Mouse (Mus musculus): ENCODE results near the gene Capn5.

Capn5 gene

GRCm38 (mm10) chr7:98148721-98149407, 29.2 kb downstream of the Capn5 start:
- DNase-seq (ENCODE audit: low spot score) = no peak

- DNase-seq (ENCODE audit: low spot score) = peak; percentile 67
Measured at GRCm38 (mm10) chr7:98147766-98148165, 30.3 kb downstream of the Capn5 start.

DNA sequence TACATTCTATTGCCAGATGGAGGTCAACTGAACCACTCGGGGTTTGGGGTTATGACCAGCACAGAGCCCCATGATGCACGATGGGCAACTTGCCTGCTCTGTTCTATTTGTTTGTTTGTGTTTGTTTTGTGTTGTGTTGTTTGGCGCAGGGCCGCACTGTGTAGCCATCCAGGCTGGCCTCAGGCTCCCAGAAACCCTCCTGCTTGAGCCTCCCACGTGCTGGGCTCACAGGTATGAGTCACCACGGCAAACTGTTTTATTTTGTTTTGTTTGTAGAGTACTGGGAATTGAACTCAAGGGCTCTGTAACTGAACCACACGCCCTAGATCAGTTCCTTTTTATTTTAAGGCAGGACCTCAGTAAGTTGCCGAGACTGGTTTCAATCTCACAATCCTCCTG, 31.6 kb downstream of the Capn5 start:
- no peak for DNase-seq (ENCODE audit: low spot score)

DNA sequence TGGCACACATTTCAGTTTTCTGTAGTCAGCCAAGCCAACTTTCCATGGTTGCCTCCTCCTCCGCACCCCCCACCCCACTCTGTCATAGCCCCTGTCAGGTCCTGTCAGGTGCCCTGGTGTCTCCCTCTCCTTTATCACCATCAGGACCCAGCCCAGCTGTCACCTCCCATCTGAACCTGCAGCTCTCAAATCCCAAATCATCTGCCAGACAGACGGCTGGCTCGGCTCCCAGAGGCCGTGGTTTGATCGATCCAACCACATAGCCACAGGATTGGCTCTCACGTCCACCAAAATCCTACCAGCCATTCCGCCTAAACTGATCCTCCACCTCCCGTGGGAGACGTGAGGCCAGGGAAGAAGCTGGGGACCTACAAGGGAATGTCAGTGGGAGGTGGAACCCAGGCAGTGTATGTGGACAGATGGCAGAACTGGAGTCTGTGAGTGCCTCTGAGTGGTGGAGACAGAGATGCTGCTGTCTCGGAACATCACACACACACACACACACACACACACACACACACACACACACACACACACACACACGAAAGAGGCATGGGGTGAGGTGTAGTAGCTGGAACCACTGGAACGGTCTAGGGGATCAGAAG, 32.1 kb downstream of the Capn5 start:
- DNase-seq (ENCODE audit: low spot score) = no peak

GRCm38 (mm10) chr7:98145402-98145801, 32.7 kb downstream of the Capn5 start, which contains the start of gene Omp:
Omp (minus strand) TSS chr7:98145502.
- no peak for DNase-seq (ENCODE audit: low spot score)

DNA sequence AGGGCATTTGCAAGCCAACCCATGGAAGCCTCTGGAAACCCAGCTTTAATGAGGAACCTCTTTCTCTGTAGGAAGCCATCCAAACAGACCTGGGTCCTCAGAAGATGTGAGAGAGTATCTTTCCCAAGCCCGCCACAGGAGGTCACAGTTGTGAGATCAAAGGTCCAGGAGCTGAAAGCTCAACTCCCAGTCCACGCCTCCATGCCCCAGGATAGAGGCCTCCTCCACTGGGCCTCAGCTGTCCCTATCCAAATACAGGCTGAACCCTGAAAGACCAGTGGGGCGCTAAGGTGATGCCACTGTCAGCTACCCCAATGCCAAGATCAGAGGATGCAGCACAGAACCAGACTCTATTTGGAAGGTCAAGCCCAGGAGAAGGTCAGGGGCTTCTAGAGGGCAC, 35.4 kb downstream of the Capn5 start:
- DNase-seq (ENCODE audit: low spot score) = no peak

DNA sequence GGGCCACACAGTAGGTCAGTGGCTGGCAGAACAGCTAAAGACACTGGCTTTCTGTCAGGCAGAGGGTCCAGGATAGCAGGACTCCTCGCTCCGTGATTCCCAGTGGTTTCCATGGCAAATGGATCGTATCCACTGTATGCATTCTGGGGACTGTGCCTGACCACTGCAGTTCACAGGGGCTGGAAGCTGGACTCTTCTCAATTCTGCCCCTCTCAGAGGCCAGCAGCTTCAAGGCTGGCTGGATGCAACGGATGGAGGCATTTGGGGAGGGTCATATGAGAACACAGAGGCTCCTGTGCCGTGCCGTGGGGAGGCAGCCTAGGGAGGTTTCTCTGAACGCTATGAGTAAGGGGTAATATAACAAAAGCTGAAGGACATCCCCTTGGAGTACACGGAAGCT, 35.8 kb downstream of the Capn5 start:
- no peak for DNase-seq (ENCODE audit: low spot score)

GRCm38 (mm10) chr7:98141206-98141605, 36.9 kb downstream of the Capn5 start:
- DNase-seq (ENCODE audit: low spot score) = no peak

DNA sequence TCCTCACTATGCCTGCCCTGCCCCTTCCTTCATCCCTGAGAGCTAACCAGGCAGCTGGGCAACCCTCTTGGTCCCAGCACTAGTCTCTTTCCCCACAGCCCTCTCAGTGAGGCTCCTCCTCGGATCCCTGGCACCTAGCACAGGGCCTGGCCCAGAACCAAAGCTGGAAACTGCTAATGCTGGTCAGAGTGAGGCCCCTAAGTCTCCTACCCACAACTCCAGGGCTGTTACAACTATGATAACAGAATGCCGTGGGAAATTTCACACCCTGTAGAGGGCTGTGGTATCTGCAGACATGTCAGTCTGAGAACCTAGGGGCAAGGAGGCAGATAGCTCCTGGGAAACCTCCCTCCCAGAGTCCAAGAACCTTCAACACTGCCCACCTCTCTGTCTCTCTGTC, 37.5 kb downstream of the Capn5 start:
- DNase-seq (ENCODE audit: low spot score) = no peak

- no peak for DNase-seq (ENCODE audit: low spot score)
Measured at GRCm38 (mm10) chr7:98139216-98139615, 38.9 kb downstream of the Capn5 start.

- DNase-seq (ENCODE audit: low spot score) = no peak
Measured at GRCm38 (mm10) chr7:98137995-98138394, 40.1 kb downstream of the Capn5 start.

DNA sequence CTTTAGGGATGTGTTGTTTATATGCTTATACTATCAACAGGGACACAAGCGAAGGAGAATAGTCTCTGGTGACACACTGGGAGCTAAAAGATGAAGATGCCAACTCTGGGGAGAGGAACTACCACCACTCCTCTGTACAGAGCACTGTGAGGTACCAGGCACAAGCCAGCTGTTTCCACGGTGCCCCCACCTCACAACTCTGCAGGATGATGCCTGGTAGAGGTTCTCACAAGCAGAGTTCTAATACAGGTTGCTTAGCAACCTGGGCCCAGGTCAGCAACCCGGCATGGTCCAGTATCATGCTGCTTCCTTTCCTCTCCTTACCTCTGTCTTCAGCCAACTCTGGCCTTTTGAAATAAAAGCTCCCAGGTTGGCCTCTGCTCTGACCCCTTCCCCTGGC, 40.5 kb downstream of the Capn5 start:
- no peak for DNase-seq (ENCODE audit: low spot score)

DNA sequence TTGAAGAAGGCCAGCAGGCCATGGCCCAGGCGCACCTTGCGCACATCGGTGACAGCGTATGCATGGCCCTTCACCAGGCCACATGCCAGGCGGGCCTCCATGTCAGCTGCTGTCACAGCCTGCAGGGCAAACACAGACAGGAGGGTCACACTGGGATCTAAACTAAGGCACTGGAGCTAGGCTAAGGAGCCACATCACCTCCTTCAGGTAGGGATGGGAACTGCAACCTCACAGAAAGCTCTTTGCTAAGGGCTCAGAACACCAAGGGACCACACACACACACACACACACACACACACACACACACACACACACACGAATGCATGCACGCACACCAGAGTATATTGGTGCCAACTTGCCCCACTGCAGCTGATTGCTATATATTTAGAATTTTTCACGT, 46.3 kb downstream of the Capn5 start:
- no peak for DNase-seq (ENCODE audit: low spot score)

GRCm38 (mm10) chr7:98125473-98125872, 52.6 kb downstream of the Capn5 start:
- DNase-seq (ENCODE audit: low spot score) = peak; percentile 52

GRCm38 (mm10) chr7:98124701-98125100, 53.4 kb downstream of the Capn5 start:
- DNase-seq (ENCODE audit: low spot score) = no peak

DNA sequence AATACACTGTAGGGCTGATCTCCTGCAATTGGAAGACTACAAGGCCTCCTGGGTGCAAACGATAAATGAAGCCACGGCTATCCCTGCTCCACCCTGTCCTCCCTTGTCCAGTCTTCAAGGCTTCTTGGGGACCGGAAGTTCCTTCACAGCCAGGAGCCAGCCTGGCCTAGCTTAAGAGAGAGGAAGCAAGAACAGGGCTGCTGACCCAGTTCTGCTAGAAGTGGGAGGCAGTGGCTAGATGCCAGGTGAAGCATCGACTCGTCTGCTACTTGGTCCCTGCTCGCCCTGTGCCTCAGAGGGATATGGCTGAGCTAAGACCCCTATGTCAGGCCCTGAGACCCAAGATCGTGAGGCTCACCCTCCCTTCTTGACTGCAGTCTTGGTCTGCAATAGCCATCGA, 56.4 kb downstream of the Capn5 start:
- no peak for DNase-seq (ENCODE audit: low spot score)

DNA sequence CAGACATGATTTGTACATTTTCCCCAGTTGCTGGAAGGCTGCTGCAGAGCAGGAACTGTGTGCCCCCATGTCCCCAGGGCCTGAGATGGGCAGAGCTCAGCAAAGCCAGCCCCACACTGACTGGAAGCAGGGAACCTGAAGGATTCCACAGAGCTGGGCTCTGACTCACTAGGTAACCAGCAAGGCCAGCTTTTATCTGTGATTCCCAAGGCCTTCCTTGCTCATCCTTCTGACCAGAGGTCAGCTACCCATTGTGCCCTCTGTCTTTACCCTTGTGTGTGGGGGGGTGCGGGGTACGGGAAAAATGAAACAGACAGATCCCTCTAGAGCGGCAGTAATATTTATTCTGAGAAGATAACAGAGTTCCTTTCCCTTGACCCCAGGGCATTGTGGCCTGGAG, 56.8 kb downstream of the Capn5 start:
- DNase-seq (ENCODE audit: low spot score) = no peak

- DNase-seq (ENCODE audit: low spot score) = peak; percentile 69
Measured at GRCm38 (mm10) chr7:98120325-98120724, 57.7 kb downstream of the Capn5 start.

GRCm38 (mm10) chr7:98119961-98120232, 58.2 kb downstream of the Capn5 start:
- DNase-seq (ENCODE audit: low spot score) = no peak

DNA sequence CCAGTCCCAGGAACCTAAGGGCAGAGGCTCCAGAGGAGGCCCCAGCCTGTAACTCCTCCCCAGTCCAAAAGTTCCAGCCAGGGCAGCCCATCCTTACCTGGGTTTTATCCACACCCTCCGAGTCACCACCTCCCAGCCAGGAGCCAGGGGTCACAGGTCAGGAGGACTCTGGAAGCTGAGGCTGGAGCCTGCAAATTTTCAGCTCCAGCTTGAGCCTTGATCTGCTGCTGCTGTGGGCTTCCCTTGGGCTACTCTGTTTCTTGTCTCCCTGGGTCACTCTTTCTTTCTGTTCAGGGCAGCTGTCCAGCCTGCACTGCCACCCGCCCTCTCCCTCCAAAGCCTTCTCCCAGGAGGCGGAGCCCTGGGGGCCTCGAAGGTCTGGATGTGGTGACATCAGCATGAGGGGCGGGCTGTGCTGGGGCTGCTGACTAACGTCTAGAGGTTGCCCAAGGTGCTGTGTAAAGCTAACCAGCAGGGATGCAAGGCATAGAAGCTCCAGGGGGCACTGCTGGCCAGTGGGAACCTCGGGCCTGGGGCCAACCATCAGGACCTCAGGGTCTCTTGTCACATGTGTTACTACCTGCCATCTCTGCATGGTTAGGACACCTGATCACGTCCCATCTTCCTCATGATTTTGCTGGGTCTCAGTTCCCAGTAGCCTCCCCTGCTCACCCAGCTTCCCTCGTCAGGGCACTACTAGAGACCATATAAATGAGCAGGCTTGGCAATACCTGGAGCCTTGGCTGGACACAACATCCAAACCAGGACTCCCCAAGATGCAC, 58.7 kb downstream of the Capn5 start, which contains the start of gene Myo7a:
Gene Myo7a, minus strand, starts transcription at position 346 of the 782 bp plus-strand sequence.
- peak; percentile 44 for DNase-seq (ENCODE audit: low spot score)

GRCm38 (mm10) chr7:98117012-98117660, 60.9 kb downstream of the Capn5 start:
- DNase-seq (ENCODE audit: low spot score) = peak; percentile 72

GRCm38 (mm10) chr7:98114656-98115055, 63.4 kb downstream of the Capn5 start:
- DNase-seq (ENCODE audit: low spot score) = no peak

DNA sequence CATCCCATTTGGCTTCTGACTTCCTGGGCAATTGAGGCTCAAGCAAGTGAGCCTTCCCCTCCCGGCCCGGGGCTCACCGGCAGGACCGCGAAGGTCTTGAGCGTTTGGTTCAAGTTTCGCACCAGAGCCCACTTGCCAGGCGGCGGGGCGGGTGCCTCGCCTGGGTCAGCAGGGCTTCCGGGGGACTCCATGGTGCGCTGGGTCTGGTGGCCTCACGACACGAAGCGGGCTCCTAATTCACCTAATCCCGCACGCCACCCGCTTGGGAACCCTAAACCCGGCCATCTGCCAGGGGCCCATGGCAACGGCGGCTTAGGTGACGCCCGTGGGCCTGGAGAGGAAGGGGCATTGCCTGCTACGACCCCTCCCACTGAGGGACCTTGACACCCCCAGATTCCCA, 66.8 kb downstream of the Capn5 start:
- no peak for DNase-seq (ENCODE audit: low spot score)
